Mouse (Mus musculus): Measurements from ENCODE around the gene Islr. TPM values are rescaled to one million over a fixed set of nuclear protein-coding genes. Genes with fewer than 3 reads are reported as not detected.
A peak's percentile ranks its signal among the peaks of the same experiment; 100 is the strongest.

Gene Islr
- polyA plus RNA-seq, 1 experiment from 2014 or later, result 11.2 TPM

DNA sequence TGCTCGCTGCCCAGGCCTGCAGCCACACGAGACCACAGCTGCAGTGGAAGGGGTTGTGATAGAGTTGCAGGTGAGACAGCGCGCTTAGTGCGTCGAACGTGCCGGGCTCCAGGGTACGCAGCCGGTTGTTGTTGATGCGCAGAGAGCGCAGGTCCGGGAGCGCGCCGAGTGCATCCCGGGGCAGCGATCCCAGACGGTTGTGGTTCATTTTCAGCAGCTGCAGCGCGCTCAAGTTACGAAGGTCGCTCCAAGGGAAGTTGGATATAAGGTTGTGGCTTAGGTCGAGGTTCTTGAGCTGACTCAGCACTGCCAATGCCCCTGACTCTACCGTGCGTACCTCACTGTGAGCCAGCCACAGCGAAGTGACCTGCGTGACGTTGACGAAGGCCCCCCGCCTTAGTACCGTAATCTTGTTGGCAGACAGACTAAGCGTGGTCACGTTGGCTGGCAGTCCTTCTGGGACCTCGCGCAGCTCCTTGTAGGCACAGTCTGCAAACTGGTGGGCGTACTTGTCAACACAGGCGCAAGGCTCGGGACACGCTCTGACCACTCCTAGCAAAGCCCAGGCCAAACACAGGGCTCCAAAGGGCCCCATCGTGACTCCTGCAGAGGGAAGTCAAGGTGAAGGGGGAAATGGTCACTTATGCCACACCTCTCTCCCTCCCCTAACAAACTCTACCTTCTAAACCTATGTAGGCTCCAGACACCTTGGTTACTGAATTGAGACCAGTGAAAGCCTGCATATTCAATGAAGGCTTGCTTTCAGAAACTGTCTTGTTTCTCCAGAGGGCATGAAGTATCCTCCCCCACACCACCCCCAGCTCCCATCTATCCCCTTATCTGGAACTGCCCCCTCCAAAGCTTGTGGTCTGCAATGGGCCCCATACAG lies 4.5 kb downstream of the Islr start:
- Histone ChIP-seq H3K4me1 (peaks cover 85% of the 10 kb centered on the region), H3K27ac (peak overlapping the region; percentile 93), H3K27me3 (peaks cover 91% of the 10 kb centered on the region), H3K9me3 (replicated peaks) (no peaks in the 10 kb centered on the region), H3K4me3 (peak overlapping the region; percentile 44), H3K9ac (peak overlapping the region; percentile 75), H3K36me3 (ENCODE audit: poor library complexity, severe bottlenecking) (peaks cover 20% of the 10 kb centered on the region; the same call in 1 of the 2 replicates), H3K4me2 (peak overlapping the region; percentile 75)
- no peak for ATAC-seq
- 1% methylated on average over 41 of the region's 41 CpGs for WGBS

DNA sequence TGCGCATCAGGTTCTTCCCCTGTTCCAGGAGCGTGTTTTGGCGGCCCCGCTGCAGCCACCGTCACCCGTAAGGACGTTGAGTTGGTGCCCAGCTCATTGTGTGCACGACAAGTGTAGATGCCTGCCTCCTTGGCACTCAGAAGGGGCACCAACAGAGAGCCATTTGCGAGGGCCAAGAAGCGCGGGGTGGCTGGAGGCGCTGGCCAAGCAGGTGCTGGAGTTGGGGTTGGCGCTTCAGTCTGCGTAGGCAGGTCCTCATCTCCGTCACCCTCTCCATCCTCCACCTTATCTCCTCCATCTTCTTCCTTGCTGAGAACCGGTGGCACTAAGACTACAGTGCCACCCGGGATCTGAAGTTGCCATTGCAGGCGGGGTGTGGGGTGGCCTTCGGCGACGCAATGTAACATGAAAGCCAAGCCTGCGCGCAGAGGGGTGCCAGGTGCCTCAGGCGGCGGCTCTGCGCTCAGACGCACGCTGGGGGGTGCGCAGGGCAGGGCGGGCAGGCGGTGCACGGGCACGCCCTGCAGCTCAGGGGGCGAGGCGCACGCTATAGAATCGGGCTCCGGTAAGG lies 5.2 kb downstream of the Islr start:
- 2% methylated on average over 38 of the region's 38 CpGs for WGBS
- peaks cover 20% of the 10 kb centered on the region; the same call in 1 of the 2 replicates for H3K36me3 ChIP-seq (ENCODE audit: poor library complexity, severe bottlenecking)
- peaks cover 98% of the 10 kb centered on the region for H3K27me3 ChIP-seq
- peaks cover 92% of the 10 kb centered on the region for H3K4me1 ChIP-seq
- H3K27ac ChIP-seq, result peak overlapping the region; percentile 93
- peak overlapping the region; percentile 44 for H3K4me3 ChIP-seq
- no peak for ATAC-seq
- H3K9me3 ChIP-seq (replicated peaks), result no peaks in the 10 kb centered on the region
- peak overlapping the region; percentile 75 for H3K4me2 ChIP-seq
- H3K9ac ChIP-seq, result peak overlapping the region; percentile 75

DNA sequence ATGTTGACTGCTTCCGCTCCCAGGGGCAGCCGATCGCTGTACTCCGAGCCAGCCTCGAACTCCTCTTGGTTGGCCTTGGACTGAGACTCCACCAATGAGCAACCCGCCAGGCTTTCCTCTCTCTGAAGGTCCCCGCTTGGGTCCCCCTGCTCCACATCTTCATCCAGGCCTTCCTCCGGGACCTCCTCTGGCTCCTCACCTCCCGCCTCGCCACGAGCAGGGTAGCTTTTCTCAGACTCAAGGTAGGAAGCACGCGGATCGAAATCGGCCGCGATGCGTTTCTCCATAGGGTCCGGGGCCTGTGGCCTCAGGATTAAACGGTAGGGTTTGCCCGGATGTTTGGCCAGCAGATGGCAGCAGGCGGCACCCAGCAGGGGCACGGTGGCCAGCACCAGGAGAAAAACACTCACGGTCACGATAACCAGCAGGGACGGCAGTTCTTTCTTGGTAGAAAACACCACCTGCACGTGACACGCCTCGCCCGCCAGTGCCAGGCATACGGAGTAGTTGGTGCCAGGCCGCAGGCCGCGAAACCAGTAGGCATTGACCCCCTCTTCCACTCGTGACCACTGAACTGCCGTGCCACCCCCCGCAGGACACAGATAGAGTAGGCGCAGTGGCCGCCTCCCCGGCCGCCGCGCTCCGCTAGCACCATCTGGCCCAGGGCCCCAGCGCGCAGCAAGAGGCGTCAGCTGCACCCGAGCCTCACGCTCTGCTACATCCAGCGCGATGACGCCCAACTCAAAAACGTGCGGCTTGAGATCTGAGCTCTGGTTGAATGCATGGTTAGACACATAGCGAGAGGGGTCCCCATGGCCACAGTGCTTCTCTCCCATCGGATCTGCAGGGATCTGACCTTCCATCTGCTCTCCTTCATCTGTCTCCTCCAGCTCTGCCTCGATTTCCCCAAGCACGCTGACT lies 6.1 kb downstream of the Islr start:
- peak overlapping the region; percentile 75 for H3K9ac ChIP-seq
- peak overlapping the region; percentile 93 for H3K27ac ChIP-seq
- peaks cover 84% of the 10 kb centered on the region for H3K4me1 ChIP-seq
- H3K4me3 ChIP-seq, result peak overlapping the region; percentile 44
- 1% methylated on average over 58 of the region's 58 CpGs for WGBS
- ATAC-seq, result peak; percentile 15
- H3K27me3 ChIP-seq, result peaks cover 89% of the 10 kb centered on the region
- no peaks in the 10 kb centered on the region for H3K9me3 ChIP-seq (replicated peaks)
- peaks cover 20% of the 10 kb centered on the region; the same call in 1 of the 2 replicates for H3K36me3 ChIP-seq (ENCODE audit: poor library complexity, severe bottlenecking)
- H3K4me2 ChIP-seq, result peak overlapping the region; percentile 75

DNA sequence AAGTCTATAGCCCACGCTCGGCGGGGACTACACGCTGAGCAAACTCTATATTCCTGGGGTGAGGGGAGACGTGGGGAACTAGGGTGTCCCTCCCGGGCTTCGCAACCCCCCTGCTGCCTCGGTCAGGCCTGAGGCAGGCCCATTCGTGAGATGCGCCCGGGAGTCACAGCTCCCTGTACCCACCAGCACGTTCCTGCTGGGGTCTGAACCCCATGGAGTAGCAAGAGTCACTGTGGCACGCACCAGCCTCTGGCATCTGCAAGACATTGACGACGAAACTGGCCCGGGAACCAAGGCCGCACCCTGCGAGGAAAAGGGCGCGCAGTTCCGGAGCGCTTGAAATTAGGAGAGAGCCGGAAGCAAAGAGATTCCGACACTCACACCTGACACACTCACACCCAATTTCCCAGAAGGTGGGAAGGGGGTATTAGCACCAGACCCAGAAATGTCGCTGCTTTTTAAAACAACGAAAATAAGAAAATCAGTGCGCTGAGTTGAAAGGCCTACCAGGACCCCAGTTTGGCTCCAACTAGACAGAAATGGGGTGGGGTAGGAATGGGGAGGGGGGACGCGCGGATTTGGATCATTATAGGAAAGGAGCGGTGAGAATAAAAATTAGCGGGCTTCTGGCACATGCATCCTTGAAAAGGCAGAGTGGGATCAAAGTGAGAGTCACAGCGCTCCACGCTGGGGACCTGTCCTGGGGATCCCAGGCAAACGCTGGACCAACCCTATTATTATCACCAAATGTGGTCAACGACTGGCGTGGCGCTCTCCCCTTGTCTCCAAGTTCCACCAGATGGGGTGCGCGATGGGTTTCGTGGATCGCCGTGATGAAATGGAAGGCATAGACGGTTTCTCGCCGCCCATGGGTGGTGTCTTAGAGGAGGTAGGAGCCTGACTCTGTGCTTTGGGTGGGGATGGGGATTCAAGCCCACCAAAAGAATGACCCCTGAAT lies 7.2 kb downstream of the Islr start:
- no peak for ATAC-seq
- no peaks in the 10 kb centered on the region for H3K9me3 ChIP-seq (replicated peaks)
- H3K4me1 ChIP-seq, result peaks cover 72% of the 10 kb centered on the region
- peak overlapping the region; percentile 93 for H3K27ac ChIP-seq
- H3K4me3 ChIP-seq, result peak overlapping the region; percentile 44
- WGBS, result 6% methylated on average over 46 of the region's 46 CpGs
- peaks cover 20% of the 10 kb centered on the region; the same call in 1 of the 2 replicates for H3K36me3 ChIP-seq (ENCODE audit: poor library complexity, severe bottlenecking)
- H3K9ac ChIP-seq, result peak overlapping the region; percentile 75
- peaks cover 78% of the 10 kb centered on the region for H3K27me3 ChIP-seq
- H3K4me2 ChIP-seq, result peak overlapping the region; percentile 75

DNA sequence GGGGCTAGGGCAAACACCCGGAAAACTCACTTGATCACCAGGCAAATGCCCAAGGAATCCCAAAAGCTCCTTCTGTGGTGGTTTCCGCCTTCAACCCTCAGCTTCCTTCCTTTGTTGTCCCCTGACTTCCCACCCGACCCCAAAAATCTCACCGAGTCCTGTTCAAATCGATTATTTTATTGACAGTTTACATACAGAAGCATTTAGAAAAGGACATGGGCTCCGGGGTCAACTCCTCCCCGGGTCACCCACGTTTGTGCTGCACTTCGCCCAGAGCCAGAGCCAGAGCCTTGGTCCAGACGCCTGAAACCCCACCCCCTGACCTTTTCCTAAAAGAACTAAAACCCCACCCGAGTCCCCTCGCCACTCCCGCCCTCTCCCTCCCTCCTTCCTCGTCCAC lies 8.0 kb downstream of the Islr start:
- Histone ChIP-seq H3K27ac (peak overlapping the region; percentile 93), H3K4me1 (peaks cover 65% of the 10 kb centered on the region), H3K9ac (peak overlapping the region; percentile 75), H3K4me3 (peak overlapping the region; percentile 44), H3K36me3 (ENCODE audit: poor library complexity, severe bottlenecking) (peaks cover 20% of the 10 kb centered on the region; the same call in 1 of the 2 replicates), H3K9me3 (replicated peaks) (no peaks in the 10 kb centered on the region), H3K4me2 (peak overlapping the region; percentile 75), H3K27me3 (peaks cover 70% of the 10 kb centered on the region)
- WGBS, result 3% methylated on average over 14 of the region's 14 CpGs
- ATAC-seq, result no peak

DNA sequence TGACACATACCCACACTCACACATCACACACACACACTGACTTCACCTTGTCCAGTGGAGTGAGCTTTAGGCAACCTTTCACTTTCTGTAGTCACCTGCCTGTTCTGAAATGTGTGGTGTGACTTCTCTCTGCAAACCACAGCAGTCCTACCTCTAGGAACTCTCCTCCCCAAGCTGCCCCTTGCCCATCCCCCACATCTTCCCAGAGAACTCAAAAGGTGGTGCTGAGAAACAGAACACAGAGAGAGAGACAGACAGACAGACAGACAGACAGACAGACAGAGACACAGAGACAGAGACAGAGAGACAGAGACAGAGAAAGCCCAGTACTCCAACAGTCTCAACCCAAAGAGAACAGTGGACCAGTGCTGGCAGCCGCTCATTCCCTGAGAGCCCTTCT lies 8.4 kb downstream of the Islr start:
- 0% methylated on average over 1 of the region's 1 CpGs for WGBS
- H3K27ac ChIP-seq, result peak overlapping the region; percentile 93
- no peaks in the 10 kb centered on the region for H3K9me3 ChIP-seq (replicated peaks)
- H3K4me2 ChIP-seq, result peak overlapping the region; percentile 75
- peaks cover 66% of the 10 kb centered on the region for H3K27me3 ChIP-seq
- peak overlapping the region; percentile 44 for H3K4me3 ChIP-seq
- H3K9ac ChIP-seq, result peak overlapping the region; percentile 75
- H3K4me1 ChIP-seq, result peaks cover 60% of the 10 kb centered on the region
- H3K36me3 ChIP-seq (ENCODE audit: poor library complexity, severe bottlenecking), result peaks cover 20% of the 10 kb centered on the region; the same call in 1 of the 2 replicates
- ATAC-seq, result no peak

DNA sequence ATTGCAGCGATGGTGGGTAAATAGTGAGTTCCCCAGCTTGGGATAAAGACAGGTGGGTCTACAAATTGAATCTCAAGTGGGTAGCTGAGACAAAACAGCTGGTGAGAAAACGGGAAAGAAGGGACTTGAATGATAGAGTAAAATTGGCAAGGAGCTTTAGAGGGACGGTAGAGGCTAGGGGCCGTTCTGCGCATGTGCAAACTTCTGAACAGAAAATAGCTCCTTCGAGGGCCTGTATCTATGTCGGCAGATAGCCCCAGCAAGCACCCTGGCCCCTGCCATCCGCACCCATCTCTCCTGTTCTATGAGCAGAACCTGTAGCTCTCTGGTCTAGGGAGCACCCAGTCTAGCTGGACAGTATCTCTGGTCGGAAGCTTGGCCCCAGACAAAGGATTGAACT lies 9.9 kb downstream of the Islr start:
- no peak for ATAC-seq
- Histone ChIP-seq H3K4me3 (no peak overlapping the region), H3K4me1 (peaks cover 51% of the 10 kb centered on the region), H3K9ac (no peak overlapping the region), H3K27me3 (peaks cover 51% of the 10 kb centered on the region), H3K4me2 (peak overlapping the region; percentile 75), H3K27ac (peak overlapping the region; percentile 52; the same call in 1 of the 2 replicates), H3K9me3 (replicated peaks) (no peaks in the 10 kb centered on the region), H3K36me3 (ENCODE audit: poor library complexity, severe bottlenecking) (peaks cover 20% of the 10 kb centered on the region; the same call in 1 of the 2 replicates)
- 65% methylated on average over 9 of the region's 9 CpGs for WGBS

DNA sequence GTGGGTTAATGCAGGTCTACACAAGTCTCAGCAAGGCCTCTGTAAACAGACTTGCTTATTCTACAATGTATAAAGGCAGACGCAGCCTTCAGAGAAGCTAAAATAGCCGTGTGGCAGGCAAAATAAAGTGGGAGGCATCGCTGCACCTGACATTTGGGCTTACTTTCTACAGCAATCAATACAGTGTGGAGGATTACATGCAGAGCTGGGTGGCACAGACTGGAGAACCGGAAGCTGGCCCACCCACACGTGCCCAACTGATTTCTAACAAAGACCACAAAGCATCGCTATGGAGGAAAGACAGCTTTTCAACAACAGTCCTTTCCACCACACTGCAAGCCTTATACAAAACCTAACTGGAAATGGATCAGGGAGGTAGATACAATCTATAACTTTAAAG lies 19.6 kb downstream of the Islr start:
- Histone ChIP-seq H3K36me3 (ENCODE audit: poor library complexity, severe bottlenecking) (no peaks in the 10 kb centered on the region), H3K9me3 (replicated peaks) (no peaks in the 10 kb centered on the region), H3K9ac (no peak overlapping the region), H3K4me3 (no peak overlapping the region), H3K27me3 (no peaks in the 10 kb centered on the region), H3K4me2 (no peak overlapping the region), H3K4me1 (no peaks in the 10 kb centered on the region; the same call in 1 of the 2 replicates), H3K27ac (peak overlapping the region; percentile 7; the same call in 1 of the 2 replicates)
- 61% methylated on average over 6 of the region's 6 CpGs for WGBS
- ATAC-seq, result no peak

DNA sequence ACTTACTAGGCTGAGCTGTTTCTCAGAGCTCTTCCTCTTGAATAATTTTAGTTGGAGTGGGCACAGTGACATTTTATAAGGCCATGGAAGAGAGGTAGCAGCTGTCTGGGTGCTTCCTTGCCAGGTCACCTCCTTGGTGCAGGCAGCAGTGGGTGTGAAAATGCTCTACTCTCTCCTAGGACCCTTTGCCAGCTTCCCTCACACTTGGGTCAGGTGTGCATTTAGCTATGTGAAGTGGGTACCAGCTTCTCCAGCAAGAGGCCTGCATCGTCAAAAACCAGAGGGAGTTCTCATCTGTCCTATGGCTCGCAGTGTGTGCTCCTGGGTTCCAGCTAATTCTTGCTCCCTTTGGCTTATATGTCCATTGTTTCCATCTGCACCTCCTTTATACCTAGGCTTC lies 24.7 kb downstream of the Islr start:
- no peak overlapping the region for H3K4me2 ChIP-seq
- no peak for ATAC-seq
- no peak overlapping the region for H3K9ac ChIP-seq
- H3K4me3 ChIP-seq, result no peak overlapping the region
- 87% methylated on average over 2 of the region's 2 CpGs for WGBS
- no peaks in the 10 kb centered on the region for H3K9me3 ChIP-seq (replicated peaks)
- no peaks in the 10 kb centered on the region for H3K27me3 ChIP-seq
- H3K36me3 ChIP-seq (ENCODE audit: poor library complexity, severe bottlenecking), result no peaks in the 10 kb centered on the region
- peaks cover 13% of the 10 kb centered on the region for H3K4me1 ChIP-seq
- no peak overlapping the region for H3K27ac ChIP-seq

DNA sequence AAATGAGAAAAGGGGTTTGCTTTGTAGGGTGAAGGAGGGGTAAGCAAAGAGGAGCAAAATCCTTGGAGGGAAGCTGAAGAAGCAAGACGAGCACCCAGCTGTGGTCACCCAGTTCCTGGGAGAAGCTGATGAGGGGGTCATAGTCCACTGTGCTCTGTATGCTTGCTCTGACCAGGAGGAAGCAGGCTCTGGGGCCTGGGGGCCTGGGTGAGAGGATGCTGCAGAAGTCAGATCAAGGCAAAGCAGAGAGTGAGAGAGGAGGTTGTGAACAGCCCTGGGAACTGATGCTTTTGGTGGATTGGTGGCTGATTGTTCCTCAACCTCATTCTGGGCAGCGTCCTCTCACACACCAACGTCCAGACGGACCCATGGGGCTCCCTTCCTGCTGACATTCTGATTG lies 26.9 kb downstream of the Islr start:
- Histone ChIP-seq H3K27me3 (no peaks in the 10 kb centered on the region), H3K4me1 (peaks cover 14% of the 10 kb centered on the region), H3K36me3 (ENCODE audit: poor library complexity, severe bottlenecking) (no peaks in the 10 kb centered on the region), H3K9me3 (replicated peaks) (no peaks in the 10 kb centered on the region), H3K9ac (no peak overlapping the region), H3K27ac (peak overlapping the region; percentile 8; the same call in 1 of the 2 replicates), H3K4me2 (no peak overlapping the region), H3K4me3 (no peak overlapping the region)
- WGBS, result 44% methylated on average over 4 of the region's 4 CpGs
- no peak for ATAC-seq

All from forebrain, embryonic 13.5 days (tissue).